Mouse (Mus musculus) myocyte (in vitro differentiated cells): ENCODE results near the gene Nkd2.

Source experiments
- MYOG ChIP-seq, 3 experiments: IDR thresholded peaks; one replicate each; pipeline ENCODE4 v1.6.1; 2011; ENCODE audit warnings: control low read depth in 2 of 3, low read depth in 2 of 3, mild to moderate bottlenecking in 2 of 3; ENCODE audit not compliant: insufficient read length in 2 of 3, control insufficient read depth in 1 of 3, insufficient read depth in 1 of 3
- POLR2A ChIP-seq: IDR thresholded peaks from one replicate; pipeline ENCODE4 v1.6.1; 2011; ENCODE audit warnings: low read depth, mild to moderate bottlenecking, control low read depth, moderate library complexity; ENCODE audit not compliant: insufficient read length
- TCF12 ChIP-seq: IDR thresholded peaks from one replicate; pipeline ENCODE4 v1.6.1; 2011; ENCODE audit warnings: mild to moderate bottlenecking, control low read depth; ENCODE audit not compliant: poor library complexity, insufficient read depth, severe bottlenecking

DNA sequence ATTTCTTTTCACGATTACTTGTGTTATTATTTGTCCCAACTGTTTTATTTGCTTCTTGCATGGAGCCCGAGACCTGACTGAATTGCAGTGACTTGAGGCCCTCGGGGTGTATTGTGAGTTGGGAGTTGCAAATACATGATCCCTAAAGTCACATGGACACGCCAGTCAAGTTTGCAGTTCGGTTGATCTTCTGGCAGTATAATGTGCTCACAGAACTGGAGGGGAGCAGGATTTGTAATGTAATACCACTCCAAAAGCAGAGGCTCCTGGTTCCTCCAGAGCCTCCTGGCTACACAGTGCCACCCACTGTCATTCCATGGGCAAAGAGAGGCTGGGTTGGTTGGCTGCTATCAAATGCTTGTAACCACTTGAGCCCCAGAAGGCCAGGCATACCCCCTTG, 39.2 kb upstream of the Nkd2 start:
- TF ChIP-seq POLR2A (no peak), MYOG (IDR thresholded peaks at IDR 0.05; ENCODE audit: control insufficient read depth in 1 of 3, insufficient read depth in 1 of 3, insufficient read length in 2 of 3, low read depth in 2 of 3) (no peak), TCF12 (no peak)
